Mouse (Mus musculus): ENCODE data around the gene Sesn3. TPM values are rescaled to one million over a fixed set of nuclear protein-coding genes. Genes with fewer than 3 reads are reported as not detected.

The Sesn3 gene
- polyA plus RNA-seq, 1 experiment from 2014 or later: 26.6 TPM

DNA sequence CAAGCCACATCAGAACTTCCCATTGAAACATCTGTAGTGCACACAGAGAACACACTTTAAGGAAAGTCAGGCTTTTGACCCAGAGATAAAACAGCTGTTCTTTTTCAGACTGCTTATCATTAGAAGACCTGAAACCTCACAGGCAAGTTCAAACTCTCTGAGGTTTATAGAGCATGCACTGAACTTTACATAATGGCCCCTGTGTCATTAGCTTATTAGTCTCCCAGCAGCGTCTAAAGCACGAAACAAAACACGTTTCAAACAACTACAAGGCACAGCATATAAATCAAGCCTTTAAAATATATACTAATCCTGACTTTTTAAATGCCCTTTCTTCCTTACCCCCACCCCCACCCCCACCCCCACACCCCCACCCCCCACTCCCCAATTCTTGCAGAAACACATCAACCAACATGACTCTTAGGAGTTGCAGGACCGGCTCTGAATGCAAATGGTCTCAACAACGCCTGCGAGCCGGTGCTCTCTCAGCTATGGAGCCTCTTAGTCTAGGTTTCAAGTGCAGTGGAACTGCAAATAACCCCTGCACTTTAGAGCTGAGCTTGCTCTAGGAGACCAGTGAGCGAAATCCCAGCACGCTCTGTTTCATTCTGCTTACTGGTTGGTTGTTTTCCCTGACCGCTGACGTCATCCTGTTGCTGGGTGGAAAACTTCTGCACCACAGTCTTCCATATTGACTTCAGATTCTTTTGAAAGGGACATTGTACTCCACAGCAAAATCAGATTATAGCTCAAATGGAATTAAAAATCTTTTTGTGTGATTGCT lies 28.7 kb upstream of the Sesn3 start:
- no peaks in the 10 kb centered on the region for H3K27me3 ChIP-seq (ENCODE audit: control insufficient read depth, insufficient read depth, low read length)
- peaks cover 5% of the 10 kb centered on the region; the same call in 1 of the 2 replicates for H3K4me1 ChIP-seq (replicated peaks; ENCODE audit: control insufficient read depth, insufficient read depth, low read length)
- WGBS: 20% methylated on average over 11 of the region's 11 CpGs
- H3K36me3 ChIP-seq (ENCODE audit: control insufficient read depth, insufficient read depth, low read length): no peaks in the 10 kb centered on the region
- DNase-seq (ENCODE audit: low spot score): peak; percentile 74
- no peaks in the 10 kb centered on the region for H3K9me3 ChIP-seq (ENCODE audit: control insufficient read depth, low read length)
- H3K4me3 ChIP-seq (ENCODE audit: low read depth, low read length): no peak overlapping the region
- peak; percentile 85 for ATAC-seq (replicated peaks; ENCODE audit: low FRiP score)
- H3K27ac ChIP-seq (ENCODE audit: low read depth, low read length): no peak overlapping the region
- peak overlapping the region; percentile 8; the same call in 1 of the 2 replicates for H3K4me2 ChIP-seq (ENCODE audit: low read depth, low read length, severe bottlenecking)
- H3K9ac ChIP-seq (ENCODE audit: low read length): no peak overlapping the region

DNA sequence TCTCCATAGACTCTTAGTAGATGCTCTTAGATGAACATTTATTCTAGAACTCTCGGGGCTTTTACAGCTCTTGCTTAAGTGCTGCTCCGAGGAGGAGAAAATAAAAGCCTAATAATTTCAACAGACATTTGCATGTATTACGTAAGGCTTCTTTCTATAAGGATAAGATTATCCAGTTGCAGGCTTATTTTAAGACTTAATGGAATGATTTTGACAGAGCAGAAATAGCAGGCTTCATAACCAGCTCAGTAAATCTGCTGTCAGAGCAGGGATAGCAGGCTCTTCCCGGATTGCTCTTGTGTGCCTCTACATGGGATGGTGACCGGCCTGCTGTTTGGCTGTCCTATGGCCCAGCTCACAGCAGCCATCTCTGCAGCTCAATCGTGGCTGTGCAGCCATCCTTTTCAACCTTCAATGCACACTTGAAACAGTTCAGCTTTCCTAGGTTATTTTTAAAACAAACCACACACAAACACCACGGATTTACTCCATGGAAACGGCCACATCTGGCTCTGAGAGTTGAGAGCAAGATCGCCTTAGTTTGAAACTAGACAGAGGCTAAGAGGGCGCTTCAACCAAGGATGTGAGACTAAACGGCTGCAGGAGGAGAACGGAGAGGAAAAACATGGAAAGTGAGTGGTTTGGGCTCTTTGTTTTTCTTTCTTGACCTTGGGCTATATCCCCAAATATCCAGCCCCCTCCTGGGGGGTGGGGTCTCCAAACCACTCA lies 27.2 kb upstream of the Sesn3 start:
- ATAC-seq (replicated peaks; ENCODE audit: low FRiP score): no peak
- H3K4me1 ChIP-seq (replicated peaks; ENCODE audit: control insufficient read depth, insufficient read depth, low read length): peaks cover 5% of the 10 kb centered on the region; the same call in 1 of the 2 replicates
- no peak overlapping the region for H3K4me2 ChIP-seq (ENCODE audit: low read depth, low read length, severe bottlenecking)
- no peak for DNase-seq (ENCODE audit: low spot score)
- no peaks in the 10 kb centered on the region for H3K27me3 ChIP-seq (ENCODE audit: control insufficient read depth, insufficient read depth, low read length)
- no peak overlapping the region for H3K4me3 ChIP-seq (ENCODE audit: low read depth, low read length)
- no peaks in the 10 kb centered on the region for H3K9me3 ChIP-seq (ENCODE audit: control insufficient read depth, low read length)
- no peak overlapping the region for H3K27ac ChIP-seq (ENCODE audit: low read depth, low read length)
- H3K9ac ChIP-seq (ENCODE audit: low read length): no peak overlapping the region
- 80% methylated on average over 12 of the region's 12 CpGs for WGBS
- no peaks in the 10 kb centered on the region for H3K36me3 ChIP-seq (ENCODE audit: control insufficient read depth, insufficient read depth, low read length)

DNA sequence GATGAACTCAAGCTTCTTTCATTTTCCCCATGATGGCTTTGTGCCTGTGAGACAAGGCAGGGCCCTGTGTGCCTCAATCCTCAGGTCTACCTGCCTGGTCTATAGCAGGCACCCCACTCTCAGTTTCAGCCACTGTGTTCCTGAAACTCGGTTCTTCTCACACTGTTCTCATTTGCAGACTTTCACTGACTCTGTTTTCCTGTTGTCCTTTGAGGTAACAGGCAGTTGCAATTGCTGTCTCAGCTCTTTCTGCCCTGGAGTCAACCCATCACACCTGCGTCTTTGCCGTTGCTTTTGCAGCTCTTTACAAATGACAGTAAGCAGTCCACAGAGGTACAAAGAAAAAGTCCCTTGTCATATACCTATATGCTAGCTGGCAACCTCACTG lies 26.7 kb upstream of the Sesn3 start:
- H3K36me3 ChIP-seq (ENCODE audit: control insufficient read depth, insufficient read depth, low read length): no peaks in the 10 kb centered on the region
- WGBS: 88% methylated on average over 3 of the region's 3 CpGs
- H3K9me3 ChIP-seq (ENCODE audit: control insufficient read depth, low read length): no peaks in the 10 kb centered on the region
- H3K4me3 ChIP-seq (ENCODE audit: low read depth, low read length): no peak overlapping the region
- no peak overlapping the region for H3K27ac ChIP-seq (ENCODE audit: low read depth, low read length)
- H3K9ac ChIP-seq (ENCODE audit: low read length): no peak overlapping the region
- DNase-seq (ENCODE audit: low spot score): no peak
- H3K4me1 ChIP-seq (replicated peaks; ENCODE audit: control insufficient read depth, insufficient read depth, low read length): peaks cover 5% of the 10 kb centered on the region; the same call in 1 of the 2 replicates
- ATAC-seq (replicated peaks; ENCODE audit: low FRiP score): no peak
- no peaks in the 10 kb centered on the region for H3K27me3 ChIP-seq (ENCODE audit: control insufficient read depth, insufficient read depth, low read length)
- no peak overlapping the region for H3K4me2 ChIP-seq (ENCODE audit: low read depth, low read length, severe bottlenecking)

DNA sequence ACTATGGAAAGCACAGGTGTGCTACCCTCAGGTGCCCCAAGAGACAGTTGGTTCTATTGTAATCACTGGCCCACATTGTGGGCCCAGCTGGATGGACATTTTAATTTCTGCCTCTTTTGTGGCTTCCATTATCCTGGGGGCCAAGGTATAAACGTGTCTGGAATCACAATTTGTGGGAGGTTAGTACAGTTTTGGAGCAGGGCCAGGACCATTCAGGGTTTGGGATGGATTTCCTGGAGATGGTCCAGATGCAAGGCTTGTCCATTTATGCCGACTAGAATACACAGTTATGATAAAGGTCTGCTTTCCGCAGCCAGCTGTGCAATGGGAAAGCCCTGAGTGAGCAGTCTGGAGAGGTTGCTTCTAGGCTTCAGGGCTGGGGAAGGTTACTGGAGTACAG lies 13.7 kb upstream of the Sesn3 start:
- Histone ChIP-seq H3K27ac (ENCODE audit: low read depth, low read length) (no peak overlapping the region), H3K4me1 (replicated peaks; ENCODE audit: control insufficient read depth, insufficient read depth, low read length) (no peaks in the 10 kb centered on the region), H3K36me3 (ENCODE audit: control insufficient read depth, insufficient read depth, low read length) (no peaks in the 10 kb centered on the region), H3K4me2 (ENCODE audit: low read depth, low read length, severe bottlenecking) (no peak overlapping the region), H3K27me3 (ENCODE audit: control insufficient read depth, insufficient read depth, low read length) (no peaks in the 10 kb centered on the region), H3K4me3 (ENCODE audit: low read depth, low read length) (no peak overlapping the region), H3K9me3 (ENCODE audit: control insufficient read depth, low read length) (no peaks in the 10 kb centered on the region), H3K9ac (ENCODE audit: low read length) (no peak overlapping the region)
- no peak for DNase-seq (ENCODE audit: low spot score)
- ATAC-seq (replicated peaks; ENCODE audit: low FRiP score): no peak
- WGBS: 69% methylated on average over 3 of the region's 3 CpGs

DNA sequence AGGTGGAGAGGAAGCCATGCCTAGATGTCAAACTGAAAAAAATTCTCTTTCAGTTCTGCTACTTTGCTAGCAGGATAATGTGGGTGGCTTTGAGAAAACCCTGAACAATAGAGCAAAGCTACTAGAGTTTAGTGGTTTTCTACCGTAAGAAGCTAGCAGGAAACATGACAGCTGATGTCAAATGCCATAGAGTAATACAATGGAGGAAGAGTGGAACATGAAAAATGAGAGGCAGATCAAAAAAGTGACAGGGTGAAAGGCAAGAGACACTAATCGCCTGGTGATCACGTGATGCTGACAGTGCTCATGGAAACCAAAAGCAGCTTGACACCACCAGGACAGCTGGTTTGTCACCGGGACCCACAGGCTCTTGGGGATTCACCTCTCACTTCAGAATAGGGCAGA lies 12.3 kb upstream of the Sesn3 start:
- Histone ChIP-seq H3K4me1 (replicated peaks; ENCODE audit: control insufficient read depth, insufficient read depth, low read length) (no peaks in the 10 kb centered on the region), H3K27ac (ENCODE audit: low read depth, low read length) (no peak overlapping the region), H3K9ac (ENCODE audit: low read length) (no peak overlapping the region), H3K4me3 (ENCODE audit: low read depth, low read length) (no peak overlapping the region), H3K36me3 (ENCODE audit: control insufficient read depth, insufficient read depth, low read length) (no peaks in the 10 kb centered on the region), H3K4me2 (ENCODE audit: low read depth, low read length, severe bottlenecking) (no peak overlapping the region), H3K9me3 (ENCODE audit: control insufficient read depth, low read length) (no peaks in the 10 kb centered on the region), H3K27me3 (ENCODE audit: control insufficient read depth, insufficient read depth, low read length) (no peaks in the 10 kb centered on the region)
- no peak for ATAC-seq (replicated peaks; ENCODE audit: low FRiP score)
- no peak for DNase-seq (ENCODE audit: low spot score)
- 79% methylated on average over 4 of the region's 4 CpGs for WGBS

DNA sequence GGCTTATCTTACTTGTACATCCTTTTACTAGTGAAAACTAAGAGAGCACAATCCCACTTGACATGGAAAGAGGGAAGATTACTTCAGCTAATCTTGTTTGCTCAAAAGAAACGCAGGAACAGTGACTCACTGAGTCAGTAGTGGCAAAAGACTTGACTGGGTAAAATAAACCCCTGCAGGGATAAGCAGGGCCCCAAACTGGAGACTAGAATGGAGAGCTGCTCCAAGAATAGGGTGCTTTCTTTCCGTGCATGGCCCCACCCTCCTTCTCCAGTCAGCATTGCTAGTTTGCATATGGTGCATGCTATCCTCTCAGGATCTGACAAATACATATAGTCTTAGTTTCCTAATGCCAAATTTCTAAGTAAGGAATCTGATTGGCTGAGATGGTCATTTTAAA lies 8.4 kb upstream of the Sesn3 start:
- H3K4me1 ChIP-seq (replicated peaks; ENCODE audit: control insufficient read depth, insufficient read depth, low read length): no peaks in the 10 kb centered on the region
- no peak overlapping the region for H3K4me3 ChIP-seq (ENCODE audit: low read depth, low read length)
- no peak overlapping the region for H3K27ac ChIP-seq (ENCODE audit: low read depth, low read length)
- H3K9me3 ChIP-seq (ENCODE audit: control insufficient read depth, low read length): no peaks in the 10 kb centered on the region
- no peaks in the 10 kb centered on the region for H3K36me3 ChIP-seq (ENCODE audit: control insufficient read depth, insufficient read depth, low read length)
- H3K4me2 ChIP-seq (ENCODE audit: low read depth, low read length, severe bottlenecking): no peak overlapping the region
- 8% methylated on average over 2 of the region's 2 CpGs for WGBS
- no peaks in the 10 kb centered on the region for H3K27me3 ChIP-seq (ENCODE audit: control insufficient read depth, insufficient read depth, low read length)
- no peak for DNase-seq (ENCODE audit: low spot score)
- ATAC-seq (replicated peaks; ENCODE audit: low FRiP score): no peak
- no peak overlapping the region for H3K9ac ChIP-seq (ENCODE audit: low read length)

DNA sequence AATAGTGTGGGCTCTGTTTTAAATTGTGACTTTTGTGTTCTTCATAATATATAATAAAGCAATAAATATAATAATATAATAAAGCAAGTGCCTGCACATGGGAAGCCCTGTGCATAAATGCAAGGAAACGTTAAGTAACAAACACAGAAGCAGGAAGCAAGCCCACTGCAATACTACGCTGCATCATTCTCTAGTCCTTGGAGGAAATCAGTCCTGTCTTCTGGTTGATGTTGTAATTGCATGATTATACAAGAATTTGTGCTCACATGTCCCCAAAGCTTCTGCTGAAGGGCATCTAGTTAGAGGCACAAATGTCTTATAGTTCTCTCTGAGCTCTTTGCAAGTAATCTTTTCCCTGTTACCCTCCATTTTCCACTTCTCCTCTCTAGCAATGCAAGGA lies 6.3 kb upstream of the Sesn3 start:
- no peaks in the 10 kb centered on the region for H3K4me1 ChIP-seq (replicated peaks; ENCODE audit: control insufficient read depth, insufficient read depth, low read length)
- DNase-seq (ENCODE audit: low spot score) (no peak), ATAC-seq (replicated peaks; ENCODE audit: low FRiP score) (no peak)
- WGBS: 89% methylated on average over 2 of the region's 2 CpGs
- H3K36me3 ChIP-seq (ENCODE audit: control insufficient read depth, insufficient read depth, low read length): no peaks in the 10 kb centered on the region
- H3K27me3 ChIP-seq (ENCODE audit: control insufficient read depth, insufficient read depth, low read length): no peaks in the 10 kb centered on the region
- H3K4me3 ChIP-seq (ENCODE audit: low read depth, low read length): no peak overlapping the region
- H3K9ac ChIP-seq (ENCODE audit: low read length): no peak overlapping the region
- no peak overlapping the region for H3K4me2 ChIP-seq (ENCODE audit: low read depth, low read length, severe bottlenecking)
- H3K27ac ChIP-seq (ENCODE audit: low read depth, low read length): no peak overlapping the region
- H3K9me3 ChIP-seq (ENCODE audit: control insufficient read depth, low read length): no peaks in the 10 kb centered on the region

DNA sequence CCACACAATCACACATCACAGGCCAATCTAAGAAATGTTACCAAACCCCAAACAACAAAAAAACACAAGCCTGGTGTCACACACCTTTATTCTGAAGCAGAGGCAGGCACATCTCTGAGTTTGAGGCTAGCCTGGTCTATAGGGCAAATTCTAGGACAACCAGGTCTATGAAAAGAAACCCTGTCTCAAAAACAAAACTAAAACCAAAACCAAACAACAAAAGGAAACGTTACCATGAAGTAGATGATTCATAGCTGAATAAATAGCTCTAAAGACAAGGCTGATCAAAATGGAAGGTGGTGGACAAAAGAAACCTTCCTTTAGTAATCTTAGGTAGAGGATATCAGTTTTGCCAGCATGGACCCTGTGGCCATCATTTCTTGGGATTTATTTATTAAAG lies 1.9 kb upstream of the Sesn3 start:
- no peak overlapping the region for H3K9ac ChIP-seq (ENCODE audit: low read length)
- no peak overlapping the region for H3K4me3 ChIP-seq (ENCODE audit: low read depth, low read length)
- no peak overlapping the region for H3K4me2 ChIP-seq (ENCODE audit: low read depth, low read length, severe bottlenecking)
- ATAC-seq (replicated peaks; ENCODE audit: low FRiP score) (no peak), DNase-seq (ENCODE audit: low spot score) (no peak)
- no peaks in the 10 kb centered on the region for H3K36me3 ChIP-seq (ENCODE audit: control insufficient read depth, insufficient read depth, low read length)
- H3K4me1 ChIP-seq (replicated peaks; ENCODE audit: control insufficient read depth, insufficient read depth, low read length): no peaks in the 10 kb centered on the region; the same call in 1 of the 2 replicates
- 82% methylated on average over 1 of the region's 1 CpGs for WGBS
- H3K9me3 ChIP-seq (ENCODE audit: control insufficient read depth, low read length): no peaks in the 10 kb centered on the region
- H3K27ac ChIP-seq (ENCODE audit: low read depth, low read length): no peak overlapping the region
- no peaks in the 10 kb centered on the region for H3K27me3 ChIP-seq (ENCODE audit: control insufficient read depth, insufficient read depth, low read length)

Data from forebrain, embryonic 11.5 days (tissue).